Mouse (Mus musculus): ENCODE results near the gene Prickle2. TPM values are rescaled to one million over a fixed set of nuclear protein-coding genes. Genes with fewer than 3 reads are reported as not detected.

The Prickle2 gene
- 6.6 and 7.0 TPM in 2 replicates for polyA plus RNA-seq (2014; fragmentation: Nextera tagmentation; extraction: Ambion mirVana)

DNA sequence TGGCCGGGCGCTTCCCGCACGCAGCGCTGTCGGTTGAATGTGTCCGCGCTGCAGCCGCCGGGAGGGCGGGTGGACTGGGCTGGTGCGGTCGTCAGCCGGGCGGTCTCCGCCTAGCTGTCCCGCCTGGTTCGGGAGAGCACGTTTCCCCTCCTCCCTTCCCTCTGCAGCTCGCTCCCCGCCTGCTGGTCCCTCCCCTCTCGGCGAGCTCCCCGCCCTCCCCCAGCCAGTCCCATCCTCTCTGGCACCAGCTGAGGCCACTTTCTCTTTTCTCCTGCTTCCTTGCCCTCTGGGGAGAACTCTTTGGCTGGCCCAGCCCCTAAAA lies at the start of gene Prickle2:
Gene Prickle2 (minus strand): TSS at position 11 of the 322 bp plus-strand sequence.
- Histone ChIP-seq H3K9ac (ENCODE audit: low read length) (peak within 1 kb of the TSS; percentile 77), H3K4me2 (ENCODE audit: low read depth) (peak within 1 kb of the TSS; percentile 99), H3K9me3 (ENCODE audit: control insufficient read depth, low read length) (no peaks in the 10 kb centered on the region), H3K36me3 (ENCODE audit: control insufficient read depth, insufficient read depth, low read length) (no peaks in the 10 kb centered on the region), H3K27ac (ENCODE audit: low read depth, low read length) (no peak within 1 kb of the TSS), H3K4me3 (ENCODE audit: low read depth, low read length) (peak within 1 kb of the TSS; percentile 69), H3K27me3 (ENCODE audit: control insufficient read depth, insufficient read depth, low read length) (no peaks in the 10 kb centered on the region), H3K4me1 (ENCODE audit: control insufficient read depth, insufficient read depth, low read length) (0 out of 2 replicates have a peak, but pooled peaks cover 3% of the 10 kb centered on the region)
- under 1% methylated on average over 16 of the region's 24 CpGs for WGBS
- ATAC-seq (ENCODE audit: insufficient read depth, low FRiP score, low TSS enrichment) = peak; percentile 95
- peak; percentile 83 for DNase-seq (ENCODE audit: low spot score)

DNA sequence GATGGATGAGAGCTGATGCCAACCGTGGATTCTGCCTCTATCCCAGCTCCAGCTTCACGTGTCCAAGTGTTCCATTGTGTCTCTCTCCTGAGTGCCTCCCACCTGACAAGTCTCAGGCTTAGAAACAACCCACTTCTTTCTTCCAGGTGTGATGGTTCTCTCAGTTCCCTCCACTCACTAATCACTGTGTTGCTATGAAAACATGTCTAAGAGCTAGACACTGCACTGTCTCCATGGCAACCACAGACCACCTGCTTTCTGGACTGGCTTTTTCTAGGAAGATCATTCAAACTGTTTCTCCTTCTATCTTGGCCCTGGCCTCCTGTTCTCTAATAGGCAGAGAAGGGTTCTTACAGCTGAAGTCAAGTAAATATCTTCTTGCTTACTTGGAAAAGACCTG lies 46.8 kb upstream of the Prickle2 start:
- 88% methylated on average over 2 of the region's 2 CpGs for WGBS
- no peak overlapping the region for H3K9ac ChIP-seq (ENCODE audit: low read length)
- H3K4me2 ChIP-seq (ENCODE audit: low read depth) = no peak overlapping the region
- H3K27ac ChIP-seq (ENCODE audit: low read depth, low read length) = no peak overlapping the region
- DNase-seq (ENCODE audit: low spot score) (no peak), ATAC-seq (ENCODE audit: insufficient read depth, low FRiP score, low TSS enrichment) (no peak)
- H3K4me1 ChIP-seq (ENCODE audit: control insufficient read depth, insufficient read depth, low read length) = no peaks in the 10 kb centered on the region
- H3K27me3 ChIP-seq (ENCODE audit: control insufficient read depth, insufficient read depth, low read length) = no peaks in the 10 kb centered on the region
- no peak overlapping the region for H3K4me3 ChIP-seq (ENCODE audit: low read depth, low read length)
- no peaks in the 10 kb centered on the region for H3K9me3 ChIP-seq (ENCODE audit: control insufficient read depth, low read length)
- H3K36me3 ChIP-seq (ENCODE audit: control insufficient read depth, insufficient read depth, low read length) = no peaks in the 10 kb centered on the region

DNA sequence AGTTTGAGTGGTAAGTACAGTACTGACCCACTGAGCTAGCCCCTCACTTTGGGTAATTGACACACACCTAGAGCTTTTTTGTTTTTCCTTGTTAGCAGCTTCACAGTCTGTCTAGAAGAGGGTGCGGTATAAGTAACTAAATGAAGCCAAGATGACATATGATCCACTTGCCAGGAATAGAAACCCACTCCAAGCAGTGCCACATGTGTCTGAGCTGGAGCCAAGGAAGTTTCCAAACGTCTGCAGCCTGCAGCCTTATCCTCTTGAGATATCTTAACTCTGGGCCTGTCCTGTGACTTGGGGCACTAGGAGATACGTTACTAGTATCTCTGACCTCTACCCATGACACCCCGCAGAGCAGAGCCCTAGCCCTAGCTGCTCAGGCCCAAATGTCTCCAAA lies 43.5 kb upstream of the Prickle2 start:
- DNase-seq (ENCODE audit: low spot score) (no peak), ATAC-seq (ENCODE audit: insufficient read depth, low FRiP score, low TSS enrichment) (no peak)
- no peak overlapping the region for H3K27ac ChIP-seq (ENCODE audit: low read depth, low read length)
- WGBS = 75% methylated on average over 4 of the region's 4 CpGs
- no peaks in the 10 kb centered on the region for H3K36me3 ChIP-seq (ENCODE audit: control insufficient read depth, insufficient read depth, low read length)
- H3K27me3 ChIP-seq (ENCODE audit: control insufficient read depth, insufficient read depth, low read length) = no peaks in the 10 kb centered on the region
- no peak overlapping the region for H3K4me3 ChIP-seq (ENCODE audit: low read depth, low read length)
- H3K9me3 ChIP-seq (ENCODE audit: control insufficient read depth, low read length) = no peaks in the 10 kb centered on the region
- H3K4me1 ChIP-seq (ENCODE audit: control insufficient read depth, insufficient read depth, low read length) = no peaks in the 10 kb centered on the region
- H3K4me2 ChIP-seq (ENCODE audit: low read depth) = no peak overlapping the region
- no peak overlapping the region for H3K9ac ChIP-seq (ENCODE audit: low read length)

DNA sequence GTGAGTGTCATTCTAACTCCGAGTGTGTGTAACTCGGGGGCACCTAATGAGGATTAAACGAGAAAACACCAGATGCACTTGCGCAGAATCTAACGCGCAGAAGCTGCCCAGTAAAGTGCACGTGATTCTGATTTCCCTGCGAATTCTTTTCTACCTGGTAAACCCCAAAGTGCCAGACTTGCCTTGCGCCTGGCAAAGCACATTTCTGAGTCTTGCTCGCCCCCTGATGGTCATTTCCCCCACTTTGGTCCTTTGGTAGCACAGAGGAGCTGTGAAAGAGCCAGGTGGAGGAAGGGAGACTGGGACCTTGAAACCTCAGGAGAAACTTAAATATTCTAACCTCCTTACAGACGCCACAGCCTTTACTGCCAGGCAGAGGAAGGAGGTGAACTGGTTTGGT lies 37.6 kb upstream of the Prickle2 start:
- Histone ChIP-seq H3K27me3 (ENCODE audit: control insufficient read depth, insufficient read depth, low read length) (no peaks in the 10 kb centered on the region), H3K9me3 (ENCODE audit: control insufficient read depth, low read length) (no peaks in the 10 kb centered on the region), H3K4me3 (ENCODE audit: low read depth, low read length) (no peak overlapping the region), H3K4me2 (ENCODE audit: low read depth) (peak overlapping the region; percentile 9; the same call in 1 of the 2 replicates), H3K27ac (ENCODE audit: low read depth, low read length) (no peak overlapping the region), H3K4me1 (ENCODE audit: control insufficient read depth, insufficient read depth, low read length) (no peaks in the 10 kb centered on the region), H3K9ac (ENCODE audit: low read length) (no peak overlapping the region), H3K36me3 (ENCODE audit: control insufficient read depth, insufficient read depth, low read length) (no peaks in the 10 kb centered on the region)
- no peak for ATAC-seq (ENCODE audit: insufficient read depth, low FRiP score, low TSS enrichment)
- DNase-seq (ENCODE audit: low spot score) = peak; percentile 75
- WGBS = 14% methylated on average over 11 of the region's 11 CpGs

DNA sequence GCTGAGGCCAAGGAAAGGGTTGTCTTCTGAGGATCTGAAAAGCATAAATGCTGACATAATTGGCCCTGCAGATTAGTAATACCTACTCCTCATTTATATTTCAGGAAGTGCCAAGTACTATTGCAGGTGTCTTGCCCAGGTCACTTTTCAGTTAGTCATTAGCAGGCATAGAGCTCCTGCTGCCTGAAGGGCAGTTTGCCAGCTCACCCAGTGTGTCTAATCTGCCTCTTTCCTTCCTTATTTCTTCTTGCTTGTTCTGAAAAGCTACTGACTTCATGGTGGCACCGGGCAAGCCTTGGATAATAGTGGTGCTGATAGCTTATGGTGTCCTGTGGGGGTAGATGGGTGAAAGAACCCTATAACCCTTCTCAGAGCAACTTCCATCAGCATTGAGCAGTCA lies 31.2 kb upstream of the Prickle2 start:
- H3K9me3 ChIP-seq (ENCODE audit: control insufficient read depth, low read length) = no peaks in the 10 kb centered on the region
- ATAC-seq (ENCODE audit: insufficient read depth, low FRiP score, low TSS enrichment) = no peak
- no peaks in the 10 kb centered on the region for H3K27me3 ChIP-seq (ENCODE audit: control insufficient read depth, insufficient read depth, low read length)

DNA sequence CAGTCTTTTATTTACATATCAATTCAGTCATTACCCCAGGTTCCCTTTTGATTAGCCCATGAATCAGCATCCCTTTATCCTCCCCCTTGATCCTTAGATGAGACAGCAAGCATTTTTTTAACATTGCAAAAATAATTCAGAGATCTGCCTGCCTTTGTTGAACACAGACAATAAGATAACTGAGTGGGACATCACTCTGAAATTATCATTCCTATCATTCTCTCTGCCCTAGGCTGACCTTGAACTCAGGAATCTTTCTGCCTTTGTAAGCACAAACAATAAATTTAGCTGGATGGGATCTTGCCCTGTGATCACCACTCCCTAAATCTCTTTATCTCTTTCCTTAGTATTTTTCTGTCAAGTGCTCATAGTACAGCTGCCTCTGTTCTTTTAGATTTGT lies 27.7 kb upstream of the Prickle2 start:
- no peak overlapping the region for H3K4me2 ChIP-seq (ENCODE audit: low read depth)
- no peaks in the 10 kb centered on the region for H3K4me1 ChIP-seq (ENCODE audit: control insufficient read depth, insufficient read depth, low read length)
- no peak overlapping the region for H3K27ac ChIP-seq (ENCODE audit: low read depth, low read length)
- no peak for DNase-seq (ENCODE audit: low spot score)
- H3K4me3 ChIP-seq (ENCODE audit: low read depth, low read length) = no peak overlapping the region
- H3K9me3 ChIP-seq (ENCODE audit: control insufficient read depth, low read length) = no peaks in the 10 kb centered on the region
- H3K36me3 ChIP-seq (ENCODE audit: control insufficient read depth, insufficient read depth, low read length) = no peaks in the 10 kb centered on the region
- H3K9ac ChIP-seq (ENCODE audit: low read length) = no peak overlapping the region
- H3K27me3 ChIP-seq (ENCODE audit: control insufficient read depth, insufficient read depth, low read length) = no peaks in the 10 kb centered on the region
- no peak for ATAC-seq (ENCODE audit: insufficient read depth, low FRiP score, low TSS enrichment)

More for the DNA sequence above, 31.2 kb upstream of the Prickle2 start:
- WGBS = 91% methylated on average over 1 of the region's 1 CpGs
- no peak overlapping the region for H3K9ac ChIP-seq (ENCODE audit: low read length)
- H3K36me3 ChIP-seq (ENCODE audit: control insufficient read depth, insufficient read depth, low read length) = no peaks in the 10 kb centered on the region
- H3K27ac ChIP-seq (ENCODE audit: low read depth, low read length) = no peak overlapping the region
- DNase-seq (ENCODE audit: low spot score) = no peak
- no peak overlapping the region for H3K4me2 ChIP-seq (ENCODE audit: low read depth)
- no peak overlapping the region for H3K4me3 ChIP-seq (ENCODE audit: low read depth, low read length)
- H3K4me1 ChIP-seq (ENCODE audit: control insufficient read depth, insufficient read depth, low read length) = no peaks in the 10 kb centered on the region

DNA sequence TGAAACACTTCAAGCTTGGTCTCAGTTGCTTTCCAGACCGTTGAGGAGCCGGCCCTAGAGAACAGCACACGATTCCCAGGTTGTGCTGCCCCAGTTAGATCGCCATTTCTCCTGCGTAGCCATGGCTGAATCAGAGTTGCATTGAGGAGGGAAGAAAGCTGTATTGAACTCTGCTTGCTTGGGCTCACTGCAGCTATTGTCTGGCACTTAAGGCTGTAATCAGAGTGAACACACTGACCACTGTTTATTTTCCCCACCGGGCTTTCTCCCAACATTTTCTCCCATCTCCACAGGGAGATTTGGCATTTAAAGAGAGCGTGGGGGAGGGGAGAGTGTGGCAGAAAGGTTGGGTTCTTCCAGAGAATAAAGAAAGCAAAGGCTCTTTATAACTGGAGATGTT lies 22.6 kb upstream of the Prickle2 start:
- no peak overlapping the region for H3K4me2 ChIP-seq (ENCODE audit: low read depth)
- H3K27ac ChIP-seq (ENCODE audit: low read depth, low read length) = no peak overlapping the region
- 42% methylated on average over 7 of the region's 7 CpGs for WGBS
- H3K4me1 ChIP-seq (ENCODE audit: control insufficient read depth, insufficient read depth, low read length) = peaks cover 3% of the 10 kb centered on the region; the same call in 1 of the 2 replicates
- no peak for ATAC-seq (ENCODE audit: insufficient read depth, low FRiP score, low TSS enrichment)
- H3K27me3 ChIP-seq (ENCODE audit: control insufficient read depth, insufficient read depth, low read length) = no peaks in the 10 kb centered on the region
- no peaks in the 10 kb centered on the region for H3K9me3 ChIP-seq (ENCODE audit: control insufficient read depth, low read length)
- no peak overlapping the region for H3K4me3 ChIP-seq (ENCODE audit: low read depth, low read length)
- H3K9ac ChIP-seq (ENCODE audit: low read length) = no peak overlapping the region
- H3K36me3 ChIP-seq (ENCODE audit: control insufficient read depth, insufficient read depth, low read length) = no peaks in the 10 kb centered on the region
- no peak for DNase-seq (ENCODE audit: low spot score)

DNA sequence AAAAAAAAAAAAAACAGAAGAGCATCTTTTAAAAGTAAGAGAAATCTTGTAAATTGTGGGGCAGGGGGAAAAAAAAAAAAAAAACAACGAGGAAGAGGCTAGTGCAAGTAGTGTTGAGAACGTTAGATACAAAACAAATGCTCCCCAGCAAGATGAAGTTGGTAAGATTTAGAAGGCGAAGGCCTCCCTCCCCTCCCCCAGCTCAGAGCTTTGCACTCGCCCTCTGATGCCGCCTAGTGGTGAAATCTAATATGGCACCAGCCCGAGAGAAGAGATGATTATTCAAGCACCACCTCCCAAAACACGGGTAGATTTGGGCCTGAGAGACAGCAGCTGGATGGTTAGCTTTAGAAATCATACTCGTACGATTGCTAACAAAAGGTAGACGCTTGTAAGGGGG lies 22.1 kb upstream of the Prickle2 start:
- DNase-seq (ENCODE audit: low spot score) (peak; percentile 88), ATAC-seq (ENCODE audit: insufficient read depth, low FRiP score, low TSS enrichment) (no peak)
- 1% methylated on average over 10 of the region's 10 CpGs for WGBS
- no peak overlapping the region for H3K4me2 ChIP-seq (ENCODE audit: low read depth)
- H3K4me3 ChIP-seq (ENCODE audit: low read depth, low read length) = no peak overlapping the region
- H3K36me3 ChIP-seq (ENCODE audit: control insufficient read depth, insufficient read depth, low read length) = no peaks in the 10 kb centered on the region
- no peaks in the 10 kb centered on the region for H3K27me3 ChIP-seq (ENCODE audit: control insufficient read depth, insufficient read depth, low read length)
- peaks cover 3% of the 10 kb centered on the region; the same call in 1 of the 2 replicates for H3K4me1 ChIP-seq (ENCODE audit: control insufficient read depth, insufficient read depth, low read length)
- no peaks in the 10 kb centered on the region for H3K9me3 ChIP-seq (ENCODE audit: control insufficient read depth, low read length)
- no peak overlapping the region for H3K27ac ChIP-seq (ENCODE audit: low read depth, low read length)
- no peak overlapping the region for H3K9ac ChIP-seq (ENCODE audit: low read length)

DNA sequence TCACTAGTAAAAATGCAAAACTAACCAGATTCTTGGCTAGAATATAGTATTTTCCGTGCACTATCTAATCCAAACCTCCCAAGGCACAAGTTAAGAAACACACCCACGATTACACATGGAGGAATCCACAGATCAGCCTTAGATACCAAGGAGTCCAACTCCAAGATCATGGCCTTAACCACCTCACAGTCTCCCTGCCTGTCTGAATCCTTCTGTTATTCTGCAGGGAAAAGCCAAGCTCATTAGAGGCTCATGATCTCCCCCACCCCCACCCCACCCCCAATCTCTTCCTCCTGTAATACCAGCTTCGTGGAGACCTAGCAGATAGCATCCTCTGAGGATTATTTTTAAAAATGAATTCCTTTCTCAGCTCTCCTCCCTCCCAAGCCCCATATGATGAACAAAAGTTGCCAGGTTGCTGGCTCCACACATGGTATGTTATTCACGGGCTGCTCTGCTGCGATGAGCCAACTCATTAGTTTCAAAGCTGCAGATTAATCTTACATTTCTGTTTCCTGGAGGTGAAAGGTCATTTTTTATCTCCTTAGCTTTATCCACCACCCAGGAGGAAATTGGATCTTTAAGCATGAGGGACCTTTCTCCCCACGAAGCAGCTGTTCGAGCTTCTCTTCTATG lies 21.5 kb upstream of the Prickle2 start:
- H3K36me3 ChIP-seq (ENCODE audit: control insufficient read depth, insufficient read depth, low read length) = no peaks in the 10 kb centered on the region
- peaks cover 3% of the 10 kb centered on the region; the same call in 1 of the 2 replicates for H3K4me1 ChIP-seq (ENCODE audit: control insufficient read depth, insufficient read depth, low read length)
- H3K27ac ChIP-seq (ENCODE audit: low read depth, low read length) = no peak overlapping the region
- DNase-seq (ENCODE audit: low spot score) (no peak), ATAC-seq (ENCODE audit: insufficient read depth, low FRiP score, low TSS enrichment) (no peak)
- H3K9ac ChIP-seq (ENCODE audit: low read length) = no peak overlapping the region
- no peaks in the 10 kb centered on the region for H3K27me3 ChIP-seq (ENCODE audit: control insufficient read depth, insufficient read depth, low read length)
- no peak overlapping the region for H3K4me2 ChIP-seq (ENCODE audit: low read depth)
- WGBS = 24% methylated on average over 7 of the region's 7 CpGs
- no peaks in the 10 kb centered on the region for H3K9me3 ChIP-seq (ENCODE audit: control insufficient read depth, low read length)
- no peak overlapping the region for H3K4me3 ChIP-seq (ENCODE audit: low read depth, low read length)

Data from neural tube, embryonic 11.5 days (tissue).